Mouse (Mus musculus) heart, embryonic 12.5 days (tissue): ENCODE results near the gene Pycr1. TPM values are rescaled to one million over a fixed set of nuclear protein-coding genes. Genes with fewer than 3 reads are reported as not detected.

Source experiments
- ATAC-seq: fragments of 200-750 bp; cut with Nextera tagmentation; 2 replicates; pipeline ENCODE4 v1.8.0; 2017; ENCODE audit warnings: moderate TSS enrichment, moderate library complexity; ENCODE audit not compliant: insufficient number of reproducible peaks, low FRiP score
- H3K27ac ChIP-seq: fragments of 300-500 bp; sonication (generic); 2 replicates; pipeline ENCODE4 v1.5.1; 2016; ENCODE audit warnings: mild to moderate bottlenecking, moderate library complexity; ENCODE audit not compliant: poor library complexity, severe bottlenecking
- H3K27me3 ChIP-seq: fragments of 300-500 bp; sonication (generic); replicated peaks from 2 replicates; pipeline ENCODE4 v1.6.1; 2016; ENCODE audit warnings: mild to moderate bottlenecking, moderate library complexity
- H3K36me3 ChIP-seq: fragments of 300-500 bp; sonication (generic); 2 replicates; pipeline ENCODE4 v1.6.1; 2016; ENCODE audit warnings: mild to moderate bottlenecking, moderate library complexity
- H3K4me1 ChIP-seq: fragments of 300-500 bp; sonication (generic); replicated peaks from 2 replicates; pipeline ENCODE4 v1.6.1; 2016; ENCODE audit warnings: mild to moderate bottlenecking
- H3K4me2 ChIP-seq: fragments of 300-500 bp; sonication (generic); 2 replicates; pipeline ENCODE4 v1.6.1; 2016; ENCODE audit warnings: mild to moderate bottlenecking, moderate library complexity
- H3K4me3 ChIP-seq: fragments of 300-500 bp; sonication (generic); 2 replicates; pipeline ENCODE4 v1.5.1; 2016; ENCODE audit warnings: mild to moderate bottlenecking
- H3K9ac ChIP-seq: fragments of 300-500 bp; sonication (generic); 2 replicates; pipeline ENCODE4 v1.6.1; 2016; ENCODE audit warnings: mild to moderate bottlenecking, moderate library complexity
- H3K9me3 ChIP-seq: fragments of 300-500 bp; sonication (generic); replicated peaks from 2 replicates; pipeline ENCODE4 v1.6.1; 2016; ENCODE audit warnings: mild to moderate bottlenecking, moderate library complexity
- WGBS: fragments of 180-500 bp; shearing (Covaris S2); methylation state at CpG from one replicate; pipeline ENCODE4 v1.1.7; 2016; 5-methylcytosine and 5-hydroxymethylcytosine counted together
- polyA plus RNA-seq: library from polyadenylated mRNA; unstranded; fragments of >200 nt; fragmentation: Nextera tagmentation; extraction: Ambion mirVana; gene quantifications from 2 replicates; pipeline ENCODE4 v1.2.1, GENCODE M21; 2016

Gene Pycr1
- polyA plus RNA-seq, 1 experiment from 2014 or later, result 23.9 TPM

DNA sequence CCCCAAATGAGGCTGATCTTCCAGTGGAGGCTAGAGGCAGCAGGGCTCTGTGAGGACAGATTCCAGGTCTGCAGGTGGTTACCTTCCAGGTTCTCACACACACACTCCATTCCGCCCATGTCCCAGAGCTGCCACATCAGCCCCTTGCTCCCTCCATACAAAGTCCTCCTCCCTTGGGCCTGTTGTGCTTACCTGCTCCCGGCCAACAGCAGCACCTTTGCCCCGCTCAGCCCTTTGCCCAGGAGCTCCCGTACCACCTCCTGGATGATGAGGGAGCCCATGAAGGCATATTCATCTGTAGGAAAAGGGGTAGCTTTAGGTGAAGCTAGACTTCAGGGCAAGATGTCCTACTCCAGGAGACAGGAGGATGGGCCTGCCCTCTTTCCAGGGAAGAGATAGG lies 13.7 kb upstream of the Pycr1 start:
- 82% methylated on average over 4 of the region's 4 CpGs for WGBS
- H3K27me3 ChIP-seq, result peaks cover 78% of the 10 kb centered on the region
- no peaks in the 10 kb centered on the region for H3K36me3 ChIP-seq
- no peak overlapping the region for H3K27ac ChIP-seq
- no peak overlapping the region for H3K9ac ChIP-seq
- ATAC-seq, result no peak
- no peak overlapping the region for H3K4me3 ChIP-seq
- peaks cover 33% of the 10 kb centered on the region for H3K4me1 ChIP-seq
- no peak overlapping the region for H3K4me2 ChIP-seq
- H3K9me3 ChIP-seq, result no peaks in the 10 kb centered on the region

DNA sequence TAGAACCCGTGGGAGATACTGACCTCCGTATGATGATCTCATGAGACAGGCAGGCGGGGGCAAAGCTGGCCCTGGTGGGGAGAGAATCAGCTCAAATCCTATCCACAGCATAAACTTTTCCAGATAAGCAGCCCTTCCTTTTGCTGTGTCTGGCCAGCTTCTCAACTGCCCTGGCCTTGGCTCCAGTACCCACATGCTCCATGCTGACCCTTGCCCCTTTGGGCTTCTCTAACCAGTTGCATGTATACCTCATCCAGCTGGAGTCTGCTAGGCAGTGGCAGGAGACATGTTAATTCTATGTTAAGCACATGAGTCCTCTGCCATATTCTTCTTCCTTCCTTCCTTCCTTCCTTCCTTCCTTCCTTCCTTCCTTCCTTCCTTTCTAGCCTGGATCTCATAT lies 11.2 kb upstream of the Pycr1 start:
- Histone ChIP-seq H3K4me1 (peaks cover 15% of the 10 kb centered on the region), H3K9me3 (no peaks in the 10 kb centered on the region), H3K9ac (no peak overlapping the region), H3K27me3 (peaks cover 52% of the 10 kb centered on the region), H3K4me2 (no peak overlapping the region), H3K36me3 (no peaks in the 10 kb centered on the region), H3K27ac (no peak overlapping the region), H3K4me3 (no peak overlapping the region)
- 64% methylated on average over 3 of the region's 3 CpGs for whole genome bisulfite sequencing
- no peak for ATAC-seq

DNA sequence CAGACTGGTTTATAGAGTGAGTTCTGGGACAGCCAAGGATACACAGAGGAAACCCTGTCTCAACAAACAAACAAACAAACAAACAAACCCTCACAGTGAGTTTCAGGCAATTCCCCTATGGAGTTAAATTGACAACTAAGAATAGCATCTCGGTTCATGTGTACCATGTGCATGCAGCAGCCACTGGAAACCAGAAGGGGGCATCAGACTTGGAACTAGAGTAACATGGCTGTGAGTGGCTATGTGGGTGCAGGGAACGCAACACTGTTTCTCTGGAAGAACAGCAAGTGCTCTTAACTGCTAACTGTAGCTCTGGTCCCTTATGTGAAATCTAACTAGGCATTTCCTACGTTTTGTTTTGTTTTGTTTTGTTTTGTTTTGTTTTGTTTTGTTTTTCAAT lies 8.3 kb upstream of the Pycr1 start:
- ATAC-seq, result no peak
- Histone ChIP-seq H3K4me1 (peaks cover 18% of the 10 kb centered on the region), H3K27me3 (peaks cover 37% of the 10 kb centered on the region), H3K9me3 (no peaks in the 10 kb centered on the region), H3K9ac (no peak overlapping the region), H3K27ac (no peak overlapping the region), H3K4me3 (no peak overlapping the region), H3K4me2 (no peak overlapping the region), H3K36me3 (no peaks in the 10 kb centered on the region)
- 65% methylated on average over 3 of the region's 3 CpGs for WGBS

DNA sequence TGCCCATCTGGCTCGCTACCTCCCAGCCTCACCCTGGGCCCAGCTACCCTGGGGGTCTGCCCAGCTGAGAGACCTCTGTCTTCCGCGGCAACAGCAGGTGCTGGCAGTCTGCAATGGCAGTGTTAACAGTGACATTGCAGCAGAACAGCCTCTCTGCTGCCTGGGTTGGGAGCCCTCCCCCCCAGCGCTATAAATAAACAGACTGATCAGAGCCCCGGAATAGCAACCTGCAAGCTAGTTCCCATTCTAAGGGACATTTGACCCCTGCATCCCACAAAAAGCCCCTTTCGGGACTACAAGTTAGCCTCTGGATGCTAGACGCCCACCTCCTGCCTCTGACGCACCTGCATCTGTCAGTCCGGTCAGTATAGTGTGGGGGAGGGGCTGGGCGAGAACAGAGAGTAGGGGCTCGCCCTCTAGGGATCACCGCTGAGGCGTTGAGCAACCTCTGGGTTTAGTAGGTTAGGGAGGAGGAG lies 4.5 kb upstream of the Pycr1 start, which contains the start of gene Myadml2:
TSS of gene Myadml2 (minus strand) at position 158 of the 476 bp plus-strand sequence.
- Histone ChIP-seq H3K27ac (peak within 1 kb of the TSS; percentile 90), H3K27me3 (peaks cover 14% of the 10 kb centered on the region; the same call in 1 of the 2 replicates), H3K36me3 (no peaks in the 10 kb centered on the region), H3K4me1 (peaks cover 17% of the 10 kb centered on the region), H3K9ac (peak within 1 kb of the TSS; percentile 82), H3K4me2 (peak within 1 kb of the TSS; percentile 74), H3K4me3 (peak within 1 kb of the TSS; percentile 52), H3K9me3 (no peaks in the 10 kb centered on the region)
- ATAC-seq, result 0 out of 2 replicates have a peak, but pooled peaks have one; percentile 27
- 5% methylated on average over 13 of the region's 13 CpGs for WGBS

DNA sequence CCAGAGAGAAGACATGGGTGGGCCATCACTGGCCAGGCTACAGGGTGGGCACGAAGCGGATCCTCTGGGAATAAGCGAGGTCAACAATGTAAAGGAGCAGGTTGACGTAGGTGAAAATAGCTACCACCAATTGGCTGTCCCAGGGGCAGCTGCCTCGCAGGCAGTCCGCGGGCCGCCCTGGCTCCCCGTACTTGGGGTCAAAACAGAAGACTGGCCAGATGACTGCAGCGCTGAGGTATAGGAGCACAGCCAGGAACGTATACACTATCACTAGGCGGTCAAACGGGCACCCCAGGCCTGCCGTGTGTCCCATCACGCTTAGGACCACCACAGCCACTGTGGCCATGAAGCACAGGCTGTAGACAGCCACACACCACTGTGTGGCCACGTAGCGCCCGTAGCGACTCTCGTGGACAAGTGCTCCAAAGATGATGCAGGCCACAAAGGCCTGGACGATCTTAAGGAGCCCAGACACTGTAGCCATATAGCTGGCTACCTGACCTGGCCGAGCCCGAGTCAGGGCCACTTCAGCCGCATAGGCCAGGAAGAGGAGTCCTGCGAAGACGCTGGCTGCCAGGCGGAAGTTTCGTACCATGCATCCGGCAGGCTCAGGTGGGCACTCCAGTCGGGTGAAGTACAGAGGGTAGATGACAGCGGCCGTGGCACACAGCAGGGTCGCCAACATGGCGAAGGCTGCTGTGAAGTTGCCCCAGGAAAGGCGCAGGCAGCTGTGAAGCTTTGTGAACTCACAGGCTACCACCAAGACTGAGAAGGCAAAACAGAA lies 3.7 kb upstream of the Pycr1 start:
- ATAC-seq, result no peak
- H3K4me3 ChIP-seq, result peak overlapping the region; percentile 52
- peaks cover 25% of the 10 kb centered on the region for H3K4me1 ChIP-seq
- peak overlapping the region; percentile 82 for H3K9ac ChIP-seq
- H3K27ac ChIP-seq, result peak overlapping the region; percentile 90
- peaks cover 14% of the 10 kb centered on the region; the same call in 1 of the 2 replicates for H3K27me3 ChIP-seq
- H3K9me3 ChIP-seq, result no peaks in the 10 kb centered on the region
- 64% methylated on average over 35 of the region's 35 CpGs for WGBS
- no peaks in the 10 kb centered on the region for H3K36me3 ChIP-seq
- peak overlapping the region; percentile 74 for H3K4me2 ChIP-seq

DNA sequence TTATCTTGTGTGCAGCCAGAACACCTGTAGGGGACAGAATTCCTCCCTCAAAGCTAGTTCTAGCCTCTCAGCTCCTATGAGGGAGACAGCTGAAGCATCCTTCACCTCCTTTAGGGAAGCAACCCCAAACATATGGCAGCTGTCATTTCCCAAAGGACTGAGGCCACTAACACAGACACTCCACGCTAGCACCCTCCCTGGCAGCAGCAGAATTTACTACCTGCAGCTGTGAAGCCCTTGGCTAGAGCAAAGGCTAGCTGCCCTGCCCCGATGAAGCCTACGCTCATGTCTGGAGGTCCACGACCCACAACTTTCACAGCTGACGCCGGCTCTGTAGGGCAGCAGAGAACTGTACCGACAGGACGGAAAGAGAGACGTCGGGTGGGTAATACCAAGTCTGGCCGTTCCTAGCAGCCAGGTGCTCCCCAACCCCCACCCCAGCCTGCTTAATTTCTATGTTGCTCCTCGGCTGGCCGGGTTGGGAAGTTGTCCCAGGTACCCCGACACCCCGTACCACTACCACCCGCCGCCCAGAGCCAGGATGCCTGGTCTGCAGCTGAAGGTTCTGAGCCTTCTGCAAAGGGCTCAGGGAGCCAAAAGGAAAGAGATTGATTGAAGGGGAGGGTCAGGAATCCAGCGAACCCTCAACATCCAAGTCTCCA lies 499 bp downstream of the Pycr1 start:
- ATAC-seq, result peak; percentile 30
- Histone ChIP-seq H3K36me3 (no peaks in the 10 kb centered on the region), H3K4me3 (peak overlapping the region; percentile 57), H3K27me3 (peaks cover 23% of the 10 kb centered on the region), H3K9me3 (no peaks in the 10 kb centered on the region), H3K9ac (peak overlapping the region; percentile 77), H3K4me1 (peaks cover 25% of the 10 kb centered on the region), H3K4me2 (peak overlapping the region; percentile 94), H3K27ac (no peak overlapping the region)
- 3% methylated on average over 18 of the region's 18 CpGs for WGBS

DNA sequence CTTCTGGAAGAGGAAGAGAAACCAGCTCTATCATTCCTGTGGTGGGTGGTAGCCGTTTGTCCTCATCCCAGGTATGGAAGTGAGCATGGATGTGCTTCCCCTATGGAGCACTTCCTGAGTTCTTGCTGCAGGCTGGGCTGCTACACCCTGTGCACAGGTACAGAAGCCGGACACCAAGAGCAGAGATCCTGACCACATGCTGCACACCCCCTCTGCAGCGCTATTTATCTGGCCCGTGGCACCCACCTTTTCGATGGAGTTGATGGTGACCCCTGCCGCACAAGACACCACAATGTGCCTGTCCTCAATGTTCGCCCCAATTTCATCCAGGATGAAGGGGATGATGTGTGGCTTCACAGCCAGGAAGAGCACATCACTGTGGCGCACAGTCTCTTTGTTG lies 1.7 kb downstream of the Pycr1 start:
- Histone ChIP-seq H3K27ac (no peak overlapping the region), H3K4me3 (no peak overlapping the region), H3K9me3 (no peaks in the 10 kb centered on the region), H3K9ac (peak overlapping the region; percentile 14; the same call in 1 of the 2 replicates), H3K4me2 (peak overlapping the region; percentile 94; the same call in 1 of the 2 replicates), H3K4me1 (peaks cover 13% of the 10 kb centered on the region), H3K27me3 (peaks cover 11% of the 10 kb centered on the region), H3K36me3 (no peaks in the 10 kb centered on the region)
- ATAC-seq, result no peak
- 78% methylated on average over 8 of the region's 8 CpGs for WGBS

DNA sequence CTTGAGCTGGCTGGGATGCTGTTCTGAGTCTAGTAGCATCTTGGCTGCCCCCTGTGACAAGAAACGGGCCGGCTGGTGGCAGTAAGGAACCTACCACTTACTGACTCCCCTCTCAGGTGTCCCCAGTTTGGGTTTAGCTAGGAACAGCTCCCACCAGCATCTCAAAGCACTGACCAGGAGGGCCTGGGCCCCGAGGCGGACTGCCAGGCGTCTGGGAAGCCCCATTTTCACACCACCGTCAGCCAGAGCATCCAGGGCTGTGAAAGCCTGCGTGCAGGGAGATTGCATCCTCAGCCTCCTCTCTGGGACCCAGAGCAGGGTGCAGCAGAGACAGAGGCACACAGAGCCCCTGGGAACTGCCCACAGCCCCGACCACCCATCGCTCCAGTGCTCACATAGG lies 2.3 kb downstream of the Pycr1 start:
- Histone ChIP-seq H3K9me3 (no peaks in the 10 kb centered on the region), H3K4me1 (peaks cover 12% of the 10 kb centered on the region), H3K4me3 (no peak overlapping the region), H3K4me2 (no peak overlapping the region), H3K27me3 (peaks cover 11% of the 10 kb centered on the region), H3K36me3 (no peaks in the 10 kb centered on the region), H3K9ac (0 out of 2 replicates have a peak overlapping the region, but pooled peaks have one; percentile 14), H3K27ac (no peak overlapping the region)
- ATAC-seq, result no peak
- WGBS, result 61% methylated on average over 9 of the region's 9 CpGs

DNA sequence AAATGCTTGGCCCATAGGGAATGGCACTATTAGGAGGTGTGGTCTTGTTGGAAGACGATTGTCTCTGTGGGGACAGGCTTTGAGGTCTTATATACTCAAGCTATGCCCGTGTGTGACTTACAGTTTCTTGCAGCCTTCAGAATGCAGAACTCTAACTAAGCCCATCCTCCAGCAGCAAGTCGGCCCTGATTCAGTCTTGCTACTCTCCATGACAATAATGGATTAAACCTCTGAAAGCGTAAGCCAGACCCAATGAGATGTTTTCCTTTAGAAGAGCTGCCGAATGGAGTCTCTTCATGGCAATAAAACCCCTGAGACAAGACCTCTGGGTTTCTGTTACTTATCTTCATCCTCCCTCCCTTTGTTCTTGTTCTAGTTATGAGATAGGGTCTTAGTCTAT lies 8.8 kb downstream of the Pycr1 start:
- 83% methylated on average over 5 of the region's 5 CpGs for WGBS
- H3K27ac ChIP-seq, result no peak overlapping the region

DNA sequence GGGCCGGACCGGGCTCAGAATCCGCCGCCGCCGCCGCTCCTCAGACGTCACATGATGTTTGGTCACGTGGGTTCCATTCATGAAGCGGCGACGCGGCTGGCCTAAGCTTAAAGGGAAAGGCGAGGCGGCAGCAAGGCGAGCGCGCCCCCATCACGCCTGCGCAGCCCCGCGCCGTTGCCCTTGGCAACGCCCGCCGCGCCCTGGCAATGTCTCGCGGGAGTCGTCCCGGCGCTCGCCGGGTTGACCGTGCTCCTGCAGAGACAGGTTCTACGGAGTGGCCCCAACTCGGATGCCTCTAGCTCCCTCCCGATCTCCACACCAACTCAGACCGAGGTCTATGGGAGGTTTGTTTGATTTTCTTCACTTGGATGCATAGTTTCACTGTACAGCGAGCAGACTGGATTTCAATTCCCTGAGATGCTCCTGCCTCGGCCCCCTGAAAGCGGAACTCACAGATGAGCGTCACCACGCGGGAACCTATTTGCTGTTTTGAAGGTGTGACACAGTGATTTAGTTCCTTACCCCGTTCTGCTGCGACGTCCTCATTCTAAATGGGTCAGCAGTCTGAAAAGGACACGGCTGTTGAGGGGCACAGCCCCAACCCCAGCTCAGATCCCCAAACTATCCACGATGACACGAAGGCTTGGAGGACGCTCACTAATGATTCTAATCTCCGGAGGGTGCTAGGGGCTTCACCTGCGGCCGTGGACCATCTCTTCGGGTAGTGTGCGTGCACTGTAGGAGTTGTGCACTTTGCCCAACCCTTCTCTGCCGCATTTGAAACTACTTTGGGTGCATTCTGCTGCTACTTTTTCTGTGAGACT lies 9.8 kb downstream of the Pycr1 start, which contains the start of gene Mafg:
TSS of gene Mafg (minus strand) at position 81 of the 824 bp plus-strand sequence.
- 10% methylated on average over 58 of the region's 58 CpGs for whole genome bisulfite sequencing

More for the DNA sequence above, 8.8 kb downstream of the Pycr1 start:
- Histone ChIP-seq H3K4me1 (peaks cover 32% of the 10 kb centered on the region), H3K9ac (no peak overlapping the region), H3K9me3 (no peaks in the 10 kb centered on the region), H3K27me3 (no peaks in the 10 kb centered on the region), H3K36me3 (no peaks in the 10 kb centered on the region), H3K4me3 (no peak overlapping the region), H3K4me2 (no peak overlapping the region)
- no peak for ATAC-seq

More for the DNA sequence above, 9.8 kb downstream of the Pycr1 start, which contains the start of gene Mafg:
- Histone ChIP-seq H3K36me3 (peaks cover 7% of the 10 kb centered on the region), H3K9me3 (no peaks in the 10 kb centered on the region), H3K27ac (peak within 1 kb of the TSS; percentile 91), H3K4me3 (peak within 1 kb of the TSS; percentile 86), H3K4me1 (peaks cover 42% of the 10 kb centered on the region), H3K27me3 (no peaks in the 10 kb centered on the region), H3K9ac (peak within 1 kb of the TSS; percentile 85), H3K4me2 (peak within 1 kb of the TSS; percentile 86)
- peak; percentile 87 for ATAC-seq
